Mouse (Mus musculus): ENCODE results near the gene Glg1. TPM values are rescaled to one million over a fixed set of nuclear protein-coding genes. Genes with fewer than 3 reads are reported as not detected.
"Not testable (repeated sequence)": the region's sequence is repeated elsewhere in the genome, so short reads cannot be mapped to it uniquely, and the experiment has no call there.

Gene Glg1
- total RNA-seq (2017), result 55.1 and 65.2 TPM in 2 replicates

- ATAC-seq (replicated peaks; ENCODE audit: low read depth, poor library complexity, severe bottlenecking), result peak; percentile 80
Measured at GRCm38 (mm10) chr8:111258631-111259407, at the start of gene Glg1. Gene Glg1 (minus strand): TSS chr8:111259216.

DNA sequence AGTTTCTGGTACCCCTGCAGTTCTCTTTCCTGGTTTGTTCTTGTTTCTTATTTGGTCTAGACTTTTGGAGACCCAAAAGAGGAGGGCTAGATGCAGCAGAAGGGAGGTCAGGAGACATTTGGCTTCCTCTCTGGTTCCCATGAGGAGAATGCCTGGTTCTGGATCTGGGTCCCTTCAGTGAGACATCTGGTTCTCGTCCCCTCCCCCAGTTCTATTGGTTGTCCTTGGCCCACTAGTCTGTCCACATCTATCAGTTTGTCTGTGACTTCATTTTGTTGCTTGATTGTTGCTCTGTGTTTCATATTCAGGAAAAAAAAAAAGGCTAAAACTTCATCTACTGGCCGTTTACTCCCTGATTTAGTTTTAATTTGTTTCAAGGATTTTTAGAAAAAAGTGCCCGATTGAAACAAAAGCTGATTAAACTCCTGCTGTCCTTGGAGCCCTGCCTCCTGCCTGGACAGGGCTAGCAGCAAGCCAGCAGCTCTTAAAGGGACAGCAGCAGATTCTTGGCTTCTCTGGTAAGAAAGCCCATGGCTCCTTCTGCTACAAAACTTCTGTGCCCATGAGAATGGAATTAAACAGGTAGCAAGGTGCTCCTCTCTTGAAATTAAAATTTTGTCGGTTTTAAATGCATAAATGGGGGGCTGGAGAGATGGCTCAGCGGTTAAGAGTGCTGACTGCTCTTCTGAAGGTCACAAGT, 46.2 kb upstream of the Glg1 start:
- no peak for ATAC-seq (replicated peaks; ENCODE audit: low read depth, poor library complexity, severe bottlenecking)

DNA sequence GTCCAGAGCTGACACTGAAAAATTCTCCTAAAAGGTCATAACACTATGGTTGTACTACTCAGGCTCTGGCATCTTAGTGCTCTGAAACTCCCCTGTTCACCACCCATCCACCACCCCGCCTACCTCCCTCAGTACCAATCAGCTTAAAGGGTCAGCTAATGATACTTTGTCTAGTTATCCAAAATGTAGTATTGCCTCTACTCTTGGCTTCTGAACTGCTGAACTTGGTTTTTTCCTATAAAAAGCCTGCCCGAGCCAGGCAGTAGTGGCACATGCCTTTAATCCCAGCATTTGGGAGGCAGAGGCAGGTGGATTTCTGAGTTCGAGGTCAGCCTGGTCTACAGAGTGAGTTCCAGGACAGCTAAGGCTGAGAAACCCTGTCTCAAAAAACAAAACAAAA, 45.3 kb upstream of the Glg1 start:
- ATAC-seq (replicated peaks; ENCODE audit: low read depth, poor library complexity, severe bottlenecking), result no peak

DNA sequence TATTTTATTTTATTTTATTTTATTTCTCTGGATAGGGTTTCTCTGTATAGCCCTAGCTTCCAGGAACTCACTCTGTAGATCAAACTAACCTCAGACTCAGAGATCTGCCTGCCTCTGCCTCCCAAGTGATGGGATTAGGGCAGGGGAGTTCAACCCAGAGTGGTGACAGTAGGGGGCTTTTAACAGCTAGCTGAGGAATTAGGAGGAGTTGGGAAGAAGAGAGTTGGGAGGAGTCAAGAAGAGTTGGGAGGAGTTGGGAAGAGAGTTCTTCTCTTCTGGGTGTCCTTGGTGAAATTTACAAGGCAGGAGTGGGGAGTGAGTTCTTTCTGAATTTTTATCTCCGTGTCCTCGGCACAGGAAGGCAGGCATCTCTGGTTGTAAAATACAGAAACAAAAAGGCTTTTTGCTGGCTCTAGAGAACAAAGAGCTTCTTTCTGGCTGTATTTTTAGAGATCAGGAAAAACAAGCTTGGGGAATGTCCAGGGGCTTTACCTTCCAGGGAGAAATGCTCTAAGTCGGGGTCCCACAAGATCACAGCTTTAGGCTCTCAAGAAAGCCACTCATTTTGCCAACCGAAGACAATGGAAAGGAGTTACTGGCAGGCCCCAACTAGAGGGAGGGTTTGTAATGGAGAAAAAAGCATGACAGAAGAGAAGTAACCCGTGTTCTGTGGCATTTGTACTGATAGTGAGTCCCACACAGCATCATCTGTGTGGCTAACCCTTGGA, 44.2 kb upstream of the Glg1 start:
- not testable (repeated sequence) for ATAC-seq (replicated peaks; ENCODE audit: low read depth, poor library complexity, severe bottlenecking)

DNA sequence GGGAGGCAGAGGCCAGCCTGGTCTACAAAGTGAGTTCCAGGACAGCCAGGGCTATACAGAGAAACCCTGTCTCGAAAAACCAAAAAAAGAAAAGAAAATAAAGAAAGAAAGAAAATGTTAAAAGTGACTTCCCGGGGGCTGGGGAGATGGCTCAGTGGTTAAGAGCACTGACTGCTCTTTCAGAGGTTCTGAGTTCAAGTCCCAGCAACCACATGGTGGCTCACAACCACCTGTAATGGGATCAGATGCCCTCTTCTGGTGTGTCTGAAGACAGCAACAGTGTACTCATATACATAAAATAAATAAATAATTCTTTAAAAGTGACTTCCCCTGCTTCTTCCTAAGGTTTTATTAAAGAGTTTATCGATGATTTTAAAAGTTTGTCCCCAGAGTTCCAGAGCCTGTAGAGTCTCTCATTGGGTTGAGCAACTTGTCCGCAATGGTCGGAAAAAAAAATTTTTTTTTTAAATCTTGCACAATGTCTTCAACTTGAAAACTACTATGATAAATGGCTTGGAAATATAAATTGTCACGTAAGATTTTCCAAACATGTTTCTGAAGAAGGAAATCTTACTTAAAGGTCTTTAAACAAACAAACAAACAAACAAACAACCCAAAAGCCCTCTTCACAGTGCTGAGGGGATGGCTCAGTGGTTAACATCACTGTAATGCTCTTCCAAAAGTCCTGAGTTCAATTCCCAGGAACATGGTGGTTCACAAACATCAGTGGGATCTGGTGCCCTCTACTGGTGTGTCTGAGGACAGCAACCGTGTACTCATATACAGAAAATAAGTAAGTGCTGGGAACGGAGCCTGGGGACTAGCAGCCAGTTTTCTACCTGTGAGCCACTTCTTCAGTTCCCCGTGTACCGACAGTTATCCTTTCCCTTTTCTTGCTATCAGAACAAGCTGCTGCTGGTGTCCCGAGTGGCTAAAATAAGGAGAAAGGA, 41.9 kb upstream of the Glg1 start:
- ATAC-seq (replicated peaks; ENCODE audit: low read depth, poor library complexity, severe bottlenecking), result no peak

DNA sequence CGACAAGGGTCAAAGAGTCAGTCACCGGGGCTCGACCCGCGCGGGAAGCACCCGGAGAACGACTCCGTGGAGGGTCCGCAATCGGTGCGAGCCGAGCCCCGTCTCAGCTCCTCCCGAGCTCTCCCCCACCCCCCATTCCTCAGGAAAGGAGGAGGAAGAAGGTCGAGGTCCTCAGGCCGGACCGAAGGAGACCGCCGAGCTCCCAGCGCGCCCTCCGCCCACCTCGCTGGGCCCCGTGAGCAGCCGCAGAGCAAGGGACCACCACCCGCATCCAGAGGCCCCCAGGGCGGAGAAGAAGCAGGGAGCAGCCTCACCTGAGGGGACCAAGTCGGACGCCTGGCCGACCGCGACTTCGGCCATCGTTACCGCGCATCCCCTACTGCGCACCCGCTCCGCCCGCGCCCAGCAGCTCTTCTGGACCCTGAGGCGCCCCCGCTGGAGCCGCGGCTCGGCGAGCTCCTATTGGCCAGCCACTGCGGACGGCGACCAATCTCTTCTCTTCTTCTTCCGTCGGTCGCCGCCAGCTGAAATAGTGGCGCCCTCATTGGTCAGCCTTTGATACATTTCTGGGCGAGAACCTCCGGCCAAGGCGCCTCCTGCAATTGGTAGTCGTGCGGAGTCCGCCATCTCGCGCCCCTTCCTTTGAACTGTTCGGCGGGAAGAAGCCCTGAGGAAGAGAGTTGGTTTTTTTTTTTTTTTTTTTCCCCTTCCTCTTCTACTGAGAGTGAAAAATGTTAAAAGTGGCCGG, 41.0 kb upstream of the Glg1 start, which contains the start of gene Rfwd3:
Gene Rfwd3 (minus strand): TSS at position 402 of the 748 bp plus-strand sequence.
- ATAC-seq (replicated peaks; ENCODE audit: low read depth, poor library complexity, severe bottlenecking), result peak; percentile 98

DNA sequence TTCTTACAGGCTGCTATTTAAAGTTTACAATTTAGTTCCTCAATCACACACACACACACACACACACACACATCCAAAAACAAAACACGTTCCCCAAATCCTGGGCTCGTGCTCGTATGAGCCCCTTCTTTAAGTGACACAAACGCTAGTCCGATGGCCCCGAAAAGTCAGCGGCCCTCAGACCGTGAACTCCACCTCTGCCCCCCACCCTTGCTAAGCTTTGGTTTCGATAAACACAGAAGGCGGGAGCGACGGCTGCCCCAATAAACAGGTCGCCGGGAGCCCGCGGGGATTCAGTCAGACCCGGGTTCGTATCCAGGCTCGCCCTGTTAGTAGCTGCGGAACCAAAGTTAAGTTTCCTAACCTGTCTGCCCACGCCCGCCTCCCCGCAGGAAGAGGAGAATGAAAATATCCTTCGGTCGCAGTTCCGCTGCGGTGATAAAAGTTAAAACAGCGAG, 40.4 kb upstream of the Glg1 start:
- ATAC-seq (replicated peaks; ENCODE audit: low read depth, poor library complexity, severe bottlenecking), result peak; percentile 34

GRCm38 (mm10) chr8:111298011-111298410, 39.0 kb upstream of the Glg1 start:
- ATAC-seq (replicated peaks; ENCODE audit: low read depth, poor library complexity, severe bottlenecking), result no peak

DNA sequence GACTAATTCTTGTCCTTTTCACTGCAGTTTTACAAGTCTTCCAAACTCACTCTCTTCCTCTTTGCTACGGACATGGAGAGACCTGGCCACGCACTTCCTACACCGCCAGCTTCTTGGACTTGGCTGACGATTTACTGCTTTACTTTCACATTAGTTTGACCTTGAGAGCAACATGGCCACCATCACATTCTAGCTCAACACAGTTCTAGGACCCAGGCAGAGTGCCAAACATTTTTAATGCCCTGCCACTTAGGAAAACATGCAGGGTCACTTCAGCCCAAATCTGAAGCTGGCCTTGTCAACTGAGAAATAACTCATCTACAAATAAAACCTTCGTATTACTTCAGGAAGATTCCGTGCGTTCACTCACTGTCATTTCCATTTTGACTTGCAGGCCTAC, 32.7 kb upstream of the Glg1 start:
- ATAC-seq (replicated peaks; ENCODE audit: low read depth, poor library complexity, severe bottlenecking), result no peak

DNA sequence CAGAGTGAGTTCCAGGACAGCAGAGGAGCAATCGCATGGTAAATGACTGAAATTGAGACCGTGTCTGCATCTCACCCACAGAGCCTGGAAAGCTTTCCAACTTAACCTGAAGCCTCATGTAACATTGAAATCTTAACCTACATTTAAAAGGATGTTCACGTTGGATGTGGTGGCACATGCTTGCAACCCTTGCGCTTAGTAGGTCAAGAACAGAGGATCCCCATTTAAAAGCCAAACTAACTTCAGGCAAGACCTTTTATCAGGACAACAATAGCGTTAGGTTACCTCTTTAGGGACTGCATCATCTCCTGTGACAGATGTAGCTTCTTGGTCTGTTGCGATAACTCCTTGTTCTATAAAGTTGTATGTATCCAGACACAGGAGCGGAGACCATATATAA, 31.6 kb upstream of the Glg1 start:
- no peak for ATAC-seq (replicated peaks; ENCODE audit: low read depth, poor library complexity, severe bottlenecking)

- ATAC-seq (replicated peaks; ENCODE audit: low read depth, poor library complexity, severe bottlenecking), result no peak
Measured at GRCm38 (mm10) chr8:111285603-111286002, 26.6 kb upstream of the Glg1 start.

DNA sequence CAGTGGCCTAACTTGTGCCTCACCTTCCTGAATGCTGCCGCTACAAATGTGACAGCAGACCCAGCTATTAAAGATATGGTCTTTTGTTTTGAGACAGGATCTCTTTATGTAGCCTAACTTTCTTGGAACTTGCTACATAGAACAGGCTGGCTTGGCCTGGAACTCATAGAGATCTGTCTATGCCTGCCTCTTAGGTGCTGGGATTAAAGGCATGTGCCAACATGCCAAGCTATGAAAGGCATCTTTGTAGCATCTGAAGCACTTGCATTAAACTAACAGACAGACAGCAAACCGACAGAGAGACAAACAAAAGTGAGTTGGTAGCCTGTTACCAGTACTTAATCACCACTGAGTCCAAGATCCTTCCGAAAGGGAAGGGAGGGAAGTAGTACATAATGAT, 23.1 kb upstream of the Glg1 start:
- ATAC-seq (replicated peaks; ENCODE audit: low read depth, poor library complexity, severe bottlenecking), result no peak

DNA sequence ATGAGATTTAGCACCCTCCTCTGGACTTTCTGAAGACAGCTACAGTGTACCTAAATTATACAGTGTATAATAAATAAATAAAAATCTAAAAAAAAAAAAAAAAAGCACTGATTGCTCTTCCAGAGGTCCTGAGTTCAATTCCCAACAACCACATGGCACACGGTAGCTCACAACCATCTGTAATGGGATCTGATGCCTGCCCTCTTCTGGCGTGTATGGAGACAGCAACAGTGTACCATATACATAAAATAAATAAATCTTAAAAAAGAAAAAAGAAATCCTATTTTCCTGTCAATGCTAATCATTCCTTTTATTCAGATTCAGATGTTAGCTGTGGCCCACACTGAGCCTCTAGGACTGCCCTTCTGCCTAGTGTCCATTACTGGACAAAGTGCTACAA, 9.3 kb upstream of the Glg1 start:
- ATAC-seq (replicated peaks; ENCODE audit: low read depth, poor library complexity, severe bottlenecking), result no peak

DNA sequence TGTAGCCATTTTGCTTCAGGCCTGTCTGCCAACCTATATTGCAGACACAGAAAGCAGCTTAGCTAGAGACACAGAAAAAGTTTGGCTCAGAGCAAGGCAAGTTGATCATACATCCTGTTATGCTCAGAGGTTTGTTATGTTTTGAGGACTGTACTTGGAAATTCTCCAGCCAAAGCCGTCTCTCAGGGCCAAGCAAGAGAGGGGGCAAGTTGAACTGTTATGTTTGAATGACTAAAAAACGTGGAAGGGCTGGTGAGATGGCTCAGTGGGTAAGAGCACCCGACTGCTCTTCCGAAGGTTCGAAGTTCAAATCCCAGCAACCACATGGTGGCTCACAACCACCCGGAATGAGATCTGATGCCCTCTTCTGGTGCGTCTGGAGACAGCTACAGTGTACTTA, 7.1 kb upstream of the Glg1 start:
- ATAC-seq (replicated peaks; ENCODE audit: low read depth, poor library complexity, severe bottlenecking), result not testable (repeated sequence)

DNA sequence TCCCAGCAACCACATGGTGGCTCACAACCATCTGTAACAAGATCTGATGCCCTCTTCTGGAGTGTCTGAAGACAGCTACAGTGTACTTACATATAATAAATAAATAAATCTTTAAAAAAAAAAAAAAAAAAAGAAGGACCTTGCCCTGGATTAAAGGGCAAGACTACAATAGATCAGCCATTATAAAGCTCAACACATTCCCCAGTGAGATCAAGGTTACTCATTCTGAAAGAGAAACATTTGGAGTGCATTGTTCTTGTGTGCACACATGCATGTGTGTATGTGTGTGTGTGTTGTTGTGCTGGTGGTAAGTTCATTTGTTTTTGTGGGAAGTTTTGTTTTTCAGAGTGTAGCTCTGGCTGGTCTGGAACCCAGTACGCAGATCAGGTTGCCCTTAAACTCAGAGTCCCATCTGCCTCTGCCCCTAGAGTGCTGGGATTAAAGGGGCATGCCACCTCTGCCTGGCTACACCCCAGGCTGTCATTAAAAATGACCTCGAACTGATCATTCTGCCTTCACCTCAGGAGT, 5.7 kb upstream of the Glg1 start:
- no peak for ATAC-seq (replicated peaks; ENCODE audit: low read depth, poor library complexity, severe bottlenecking)

GRCm38 (mm10) chr8:111261981-111262381, 3.0 kb upstream of the Glg1 start:
- ATAC-seq (replicated peaks; ENCODE audit: low read depth, poor library complexity, severe bottlenecking), result peak; percentile 64

- no peak for ATAC-seq (replicated peaks; ENCODE audit: low read depth, poor library complexity, severe bottlenecking)
Measured at GRCm38 (mm10) chr8:111260251-111260650, 1.2 kb upstream of the Glg1 start.

DNA sequence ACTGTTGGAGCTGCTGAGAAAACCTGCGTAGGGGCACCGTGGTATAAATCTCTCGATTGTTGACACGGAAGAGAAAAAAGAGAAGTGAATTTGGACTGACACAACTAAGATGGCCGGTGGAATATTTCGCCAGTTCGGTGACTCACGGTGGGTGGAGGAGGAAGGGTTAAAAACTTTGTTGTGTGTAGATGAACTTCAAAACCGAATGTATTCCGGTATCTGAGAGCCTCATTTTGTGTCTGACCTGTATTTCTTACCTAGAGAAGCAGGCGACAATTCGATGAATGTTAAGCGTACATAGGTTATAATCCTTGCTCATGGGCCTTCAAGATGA, 359 bp upstream of the Glg1 start:
- ATAC-seq (replicated peaks; ENCODE audit: low read depth, poor library complexity, severe bottlenecking), result peak; percentile 33

All from common myeloid progenitor, adult 5-6 weeks (primary cell).